Mouse (Mus musculus) C2C12 (cell line): Measurements from ENCODE around the gene Med6.

Experiments used
- CTCF ChIP-seq: IDR thresholded peaks from one replicate; pipeline ENCODE4 v1.5.1; 2011; ENCODE audit not compliant: control insufficient read depth, insufficient read depth, insufficient read length
- USF1 ChIP-seq: IDR thresholded peaks from one replicate; pipeline ENCODE4 v1.6.1; 2011; ENCODE audit warnings: low read depth, mild to moderate bottlenecking, control low read depth, moderate library complexity

DNA sequence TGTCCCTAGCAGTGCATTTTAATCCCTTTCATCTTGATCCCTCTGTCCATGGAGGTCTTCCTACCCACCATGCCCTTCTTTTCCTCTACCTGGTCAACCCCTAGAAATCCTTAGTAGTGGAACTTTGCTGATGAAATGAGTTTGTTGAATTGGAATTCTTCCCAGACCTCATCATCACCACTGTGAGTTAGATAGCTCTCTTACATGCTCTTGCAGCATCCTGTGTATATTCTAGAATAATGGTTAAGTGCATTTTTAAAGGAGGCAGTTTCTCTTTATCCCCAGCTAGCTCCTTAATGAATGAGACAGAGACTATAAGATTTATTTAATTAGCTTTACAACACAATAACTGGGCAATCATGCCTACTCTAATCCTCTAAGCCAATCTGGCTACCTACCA is 14.6 kb upstream of the Med6 start:
- TF ChIP-seq CTCF, result no peak
- TF ChIP-seq USF1, result no peak
